Mouse (Mus musculus): ENCODE results near the gene Sh3pxd2a. TPM values are rescaled to one million over a fixed set of nuclear protein-coding genes. Genes with fewer than 3 reads are reported as not detected.

The Sh3pxd2a gene
- polyA plus RNA-seq (2016; fragmentation: Nextera tagmentation; extraction: Ambion mirVana): 2.7 TPM in 2 replicates

DNA sequence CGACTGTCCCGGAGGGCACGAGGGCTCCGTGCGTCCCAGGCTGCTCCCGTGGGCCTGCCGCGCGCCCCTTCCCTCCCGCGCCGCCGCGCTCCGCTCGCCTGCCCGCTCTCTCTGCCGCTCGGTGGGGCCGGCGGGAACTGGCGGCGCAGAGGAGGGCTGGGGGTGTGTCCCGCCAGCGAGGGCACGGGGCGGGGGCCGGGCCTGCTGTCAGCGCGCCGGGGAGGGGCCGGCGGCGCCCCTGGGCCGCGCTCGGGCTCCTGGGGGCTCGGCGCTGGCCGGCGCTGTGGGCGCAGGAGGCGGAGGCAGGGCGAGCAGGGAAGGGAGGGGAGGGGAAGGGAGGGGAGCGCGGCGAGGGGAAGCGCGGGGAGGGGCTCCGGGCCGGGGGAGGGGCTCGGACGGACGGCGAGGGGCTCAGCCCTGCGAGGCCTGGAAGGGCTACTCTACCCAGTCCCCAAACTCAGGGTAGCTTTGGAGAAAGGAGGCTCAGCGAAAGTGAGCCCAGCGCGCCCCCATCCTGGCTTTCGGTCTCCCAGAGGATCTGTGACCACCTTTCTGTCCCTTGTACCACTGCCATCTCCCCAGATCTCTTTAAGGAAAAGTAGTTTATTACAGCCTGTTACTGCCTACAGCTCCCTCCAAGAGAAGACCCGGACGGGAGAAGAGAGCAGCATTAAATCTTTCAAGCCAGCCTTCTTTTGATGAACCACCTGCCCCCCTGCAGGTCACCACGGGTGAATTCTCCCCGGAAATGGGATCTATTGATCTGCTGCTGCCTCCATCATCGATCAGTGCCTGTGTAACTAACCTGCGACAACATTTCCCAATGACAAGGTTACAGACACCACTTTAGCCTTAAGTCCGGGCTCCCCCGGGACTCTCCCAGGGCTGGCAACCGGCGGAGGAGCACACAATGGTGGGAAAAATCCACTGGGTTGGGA lies at the start of gene Sh3pxd2a:
Sh3pxd2a (minus strand) TSS at position 98 of the 938 bp plus-strand sequence.
- Histone ChIP-seq H3K27me3 (ENCODE audit: insufficient read depth, poor library complexity, severe bottlenecking) (peaks cover 7% of the 10 kb centered on the region; the same call in 1 of the 2 replicates), H3K4me1 (replicated peaks) (peaks cover 55% of the 10 kb centered on the region), H3K9me3 (peaks cover 4% of the 10 kb centered on the region; the same call in 1 of the 2 replicates), H3K4me3 (peak within 1 kb of the TSS; percentile 86), H3K36me3 (peaks cover 9% of the 10 kb centered on the region), H3K27ac (peak within 1 kb of the TSS; percentile 97)
- peak; percentile 83 for DNase-seq (ENCODE audit: low spot score)
- WGBS: under 1% methylated on average over 56 of the region's 70 CpGs

DNA sequence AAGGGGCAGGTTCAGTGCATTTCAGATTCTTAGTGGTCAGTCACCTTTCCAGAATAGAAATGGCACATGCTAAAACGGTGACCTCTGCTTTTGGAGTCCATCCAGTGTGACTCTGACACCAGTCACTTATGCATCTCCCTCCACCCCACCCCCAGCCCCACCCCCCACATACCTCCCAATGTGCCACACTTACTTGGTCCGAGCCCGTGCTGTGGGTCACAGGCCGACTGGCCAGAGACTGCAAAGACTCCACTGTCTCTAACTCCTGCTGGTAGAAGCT lies 49.4 kb upstream of the Sh3pxd2a start:
- Histone ChIP-seq H3K36me3 (peaks cover 64% of the 10 kb centered on the region), H3K4me1 (replicated peaks) (peaks cover 37% of the 10 kb centered on the region), H3K4me3 (no peak overlapping the region), H3K9me3 (no peaks in the 10 kb centered on the region), H3K27ac (no peak overlapping the region), H3K27me3 (ENCODE audit: insufficient read depth, poor library complexity, severe bottlenecking) (no peaks in the 10 kb centered on the region)
- DNase-seq (ENCODE audit: low spot score): no peak
- WGBS: 69% methylated on average over 4 of the region's 4 CpGs

DNA sequence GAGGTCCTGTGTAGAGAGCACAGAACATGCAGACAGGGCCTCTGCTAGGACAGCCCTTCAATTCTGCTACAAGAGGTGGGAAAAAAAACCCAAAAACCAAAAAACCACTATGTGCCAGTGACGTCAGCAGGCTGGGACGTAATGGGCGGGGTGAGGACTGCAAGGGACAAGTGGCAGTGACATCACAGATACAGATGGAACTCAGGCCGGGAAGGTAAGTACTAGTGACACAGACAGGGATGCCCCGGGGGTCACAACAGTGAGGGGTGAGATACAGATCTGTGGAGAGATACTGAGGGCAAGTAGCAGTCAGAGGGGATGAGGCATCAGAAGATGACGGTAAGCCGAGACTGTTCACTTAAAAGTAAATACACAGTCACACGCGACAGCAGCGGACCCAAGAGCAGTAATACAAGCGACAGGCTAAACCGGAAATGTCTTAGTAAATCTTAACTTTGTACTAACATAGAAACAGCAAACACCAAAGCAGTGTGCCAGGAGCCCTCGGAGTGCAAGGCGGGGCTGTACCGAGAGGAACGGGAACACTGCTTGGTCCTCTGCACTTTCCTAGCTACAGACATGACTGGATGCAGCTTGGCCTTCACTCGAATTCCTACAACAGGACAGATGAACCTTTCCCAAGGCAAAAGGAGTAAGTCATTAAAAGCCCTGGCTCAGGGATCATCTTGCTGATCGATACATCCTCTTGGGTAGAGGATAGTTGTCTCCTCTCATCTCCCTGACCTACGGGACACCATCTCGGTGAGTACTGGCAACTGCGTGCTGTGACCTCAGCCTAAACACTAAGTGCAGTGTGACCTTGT lies 48.8 kb upstream of the Sh3pxd2a start:
- Histone ChIP-seq H3K9me3 (no peaks in the 10 kb centered on the region), H3K36me3 (peaks cover 63% of the 10 kb centered on the region), H3K4me1 (replicated peaks) (peaks cover 38% of the 10 kb centered on the region), H3K27ac (no peak overlapping the region), H3K27me3 (ENCODE audit: insufficient read depth, poor library complexity, severe bottlenecking) (no peaks in the 10 kb centered on the region), H3K4me3 (no peak overlapping the region)
- WGBS: 88% methylated on average over 21 of the region's 21 CpGs
- DNase-seq (ENCODE audit: low spot score): no peak

DNA sequence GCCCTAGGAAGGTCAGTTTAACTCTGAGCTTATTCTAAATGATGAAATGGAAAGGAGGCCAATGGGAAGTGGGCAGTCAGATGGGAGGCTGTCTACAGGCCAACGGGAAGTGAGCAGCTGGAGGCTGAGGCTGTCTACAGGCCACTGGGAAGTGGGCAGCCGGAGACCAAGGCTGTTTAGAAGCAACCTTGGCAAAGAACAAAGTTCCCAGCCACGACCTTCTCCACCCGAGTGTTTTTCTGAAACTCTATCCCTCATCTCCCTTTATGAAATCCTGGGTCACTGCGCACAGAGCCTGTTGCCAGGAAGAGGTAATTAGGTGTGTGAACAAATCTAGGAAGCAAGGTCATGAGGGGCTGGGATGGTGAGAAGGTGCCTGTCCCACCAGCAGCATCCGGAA lies 47.8 kb upstream of the Sh3pxd2a start:
- Histone ChIP-seq H3K4me1 (replicated peaks) (peaks cover 44% of the 10 kb centered on the region), H3K36me3 (peaks cover 57% of the 10 kb centered on the region), H3K4me3 (no peak overlapping the region), H3K27me3 (ENCODE audit: insufficient read depth, poor library complexity, severe bottlenecking) (no peaks in the 10 kb centered on the region), H3K9me3 (no peaks in the 10 kb centered on the region), H3K27ac (0 out of 2 replicates have a peak overlapping the region, but pooled peaks have one; percentile 19)
- WGBS: 77% methylated on average over 6 of the region's 6 CpGs
- no peak for DNase-seq (ENCODE audit: low spot score)

DNA sequence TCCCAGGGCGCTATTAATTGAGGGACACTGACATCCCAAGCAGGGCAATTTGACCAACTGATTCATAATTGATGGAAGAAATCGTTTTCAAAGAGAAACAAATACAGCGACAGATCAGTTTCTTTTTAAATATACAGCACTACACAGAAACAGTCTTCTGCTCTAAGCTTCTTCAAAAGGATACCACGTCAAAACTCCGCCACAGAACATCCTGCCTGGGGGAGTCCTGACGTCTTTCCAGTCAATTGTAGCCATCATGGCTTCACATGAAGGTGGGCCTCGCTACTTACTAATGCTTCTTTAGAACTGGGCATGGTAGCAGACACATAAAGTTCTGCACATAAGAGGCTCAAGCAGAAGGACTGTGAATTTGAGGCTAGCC lies 47.1 kb upstream of the Sh3pxd2a start:
- Histone ChIP-seq H3K27ac (peak overlapping the region; percentile 83), H3K36me3 (peaks cover 51% of the 10 kb centered on the region), H3K4me1 (replicated peaks) (peaks cover 44% of the 10 kb centered on the region), H3K9me3 (no peaks in the 10 kb centered on the region), H3K27me3 (ENCODE audit: insufficient read depth, poor library complexity, severe bottlenecking) (no peaks in the 10 kb centered on the region), H3K4me3 (no peak overlapping the region)
- no peak for DNase-seq (ENCODE audit: low spot score)
- WGBS: 68% methylated on average over 7 of the region's 7 CpGs

DNA sequence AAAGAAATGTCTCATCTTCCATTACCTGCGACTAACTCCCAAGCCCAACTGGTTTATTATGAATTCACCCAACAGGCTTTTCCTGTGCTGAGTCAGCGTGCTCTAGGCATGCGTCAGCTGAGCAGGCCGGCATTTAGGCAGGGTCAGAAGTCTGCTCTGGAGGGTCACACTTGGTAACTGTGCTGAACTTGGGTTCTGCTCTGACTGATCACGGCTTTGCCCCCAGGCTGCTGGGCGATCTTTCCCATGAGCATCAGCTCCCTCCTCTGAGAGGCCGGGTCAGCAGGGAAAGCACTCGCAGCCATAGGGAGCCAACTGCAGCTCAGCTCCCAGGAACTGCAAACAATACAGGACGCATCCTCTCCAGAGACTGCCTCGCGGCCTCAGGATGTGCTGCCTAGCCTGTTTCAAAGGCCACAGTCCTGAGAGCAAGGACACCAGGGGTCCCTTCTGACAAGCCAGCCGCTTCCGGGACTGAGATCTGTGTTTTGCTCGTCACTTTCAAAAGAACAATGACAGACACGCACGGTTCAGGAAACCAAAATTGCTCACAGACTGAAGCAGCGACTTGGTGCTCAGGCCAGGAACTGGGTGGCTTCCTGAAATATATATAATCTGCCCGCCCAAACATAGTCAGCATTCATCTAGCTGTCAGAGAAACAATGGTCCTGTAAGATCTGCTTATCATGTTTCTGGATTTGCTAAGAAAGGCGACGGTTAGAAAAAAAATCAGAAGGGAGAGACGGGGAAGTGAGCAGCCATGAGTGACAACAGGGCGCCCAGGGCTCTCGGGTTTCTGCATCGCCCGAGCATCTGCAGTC lies 46.5 kb upstream of the Sh3pxd2a start:
- no peaks in the 10 kb centered on the region for H3K27me3 ChIP-seq (ENCODE audit: insufficient read depth, poor library complexity, severe bottlenecking)
- peak overlapping the region; percentile 14; the same call in 1 of the 2 replicates for H3K4me3 ChIP-seq
- peak; percentile 58 for DNase-seq (ENCODE audit: low spot score)
- WGBS: 22% methylated on average over 25 of the region's 25 CpGs
- H3K4me1 ChIP-seq (replicated peaks): peaks cover 44% of the 10 kb centered on the region
- no peaks in the 10 kb centered on the region for H3K9me3 ChIP-seq
- peaks cover 48% of the 10 kb centered on the region for H3K36me3 ChIP-seq
- H3K27ac ChIP-seq: peak overlapping the region; percentile 83

DNA sequence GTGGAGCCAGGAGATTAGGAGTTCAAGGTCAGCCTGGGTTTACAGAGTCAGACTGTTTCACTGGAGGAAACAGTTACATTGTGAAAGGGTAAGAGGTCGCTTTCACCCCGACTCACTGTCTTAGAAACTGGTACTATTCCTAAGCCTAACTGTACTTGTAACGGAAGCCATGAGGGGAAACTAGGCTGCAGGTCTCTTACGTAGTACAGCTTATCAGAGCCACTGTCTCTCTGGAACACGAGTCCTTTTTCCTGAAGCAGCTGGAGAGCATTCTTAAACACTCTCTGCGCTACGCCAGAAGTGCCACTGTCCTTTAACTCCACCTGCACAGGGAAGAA lies 45.9 kb upstream of the Sh3pxd2a start:
- no peak for DNase-seq (ENCODE audit: low spot score)
- H3K27me3 ChIP-seq (ENCODE audit: insufficient read depth, poor library complexity, severe bottlenecking): no peaks in the 10 kb centered on the region
- H3K9me3 ChIP-seq: no peaks in the 10 kb centered on the region
- peak overlapping the region; percentile 83 for H3K27ac ChIP-seq
- peaks cover 44% of the 10 kb centered on the region for H3K4me1 ChIP-seq (replicated peaks)
- no peak overlapping the region for H3K4me3 ChIP-seq
- WGBS: 87% methylated on average over 7 of the region's 7 CpGs
- H3K36me3 ChIP-seq: peaks cover 48% of the 10 kb centered on the region

DNA sequence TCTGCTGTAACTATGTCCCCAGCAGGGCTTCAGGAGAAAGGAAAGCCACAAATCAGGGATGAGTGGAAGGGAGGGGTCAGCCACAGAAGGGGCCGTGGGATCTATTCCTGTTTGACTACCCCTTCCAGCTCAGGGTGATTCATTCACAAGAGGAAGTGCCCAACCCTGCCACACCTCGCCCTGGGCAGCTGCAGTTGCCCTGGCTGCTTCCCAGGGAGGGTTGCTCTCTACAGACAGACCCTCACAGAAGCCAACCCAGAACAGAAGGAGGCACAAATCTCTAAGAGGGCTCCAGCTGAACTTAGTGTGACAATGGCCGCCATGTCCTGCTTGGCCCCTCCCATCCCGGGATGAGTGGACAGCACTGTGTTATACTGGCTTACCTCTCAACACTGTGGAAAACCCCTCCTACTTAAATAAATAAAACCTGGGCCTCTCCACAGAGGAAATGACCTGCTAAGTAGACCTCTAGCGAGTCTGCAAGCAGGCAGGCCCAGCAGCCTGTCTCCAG lies 44.6 kb upstream of the Sh3pxd2a start:
- 83% methylated on average over 5 of the region's 5 CpGs for WGBS
- H3K36me3 ChIP-seq: peaks cover 40% of the 10 kb centered on the region

DNA sequence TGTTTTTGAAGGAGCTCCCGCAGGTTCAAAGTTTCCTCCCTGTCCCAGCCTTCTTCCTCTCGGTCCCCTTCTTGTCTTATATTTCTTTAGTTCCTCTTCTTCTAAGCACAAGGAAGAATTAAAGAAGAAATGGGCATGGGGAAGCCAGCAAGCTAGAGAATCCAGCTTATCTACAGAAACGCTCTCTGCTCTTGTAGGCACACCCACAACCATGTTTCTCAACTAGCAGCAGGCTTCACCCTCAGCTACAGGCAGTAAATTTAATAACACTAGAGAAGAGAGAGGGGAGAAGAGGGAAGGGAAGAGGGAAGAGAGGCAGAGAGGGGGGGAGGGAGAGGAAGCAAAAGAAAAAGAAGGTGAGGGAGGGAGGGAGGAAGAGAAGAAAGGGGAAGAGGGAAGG lies 44.0 kb upstream of the Sh3pxd2a start:
- Histone ChIP-seq H3K4me3 (no peak overlapping the region), H3K27ac (peak overlapping the region; percentile 50; the same call in 1 of the 2 replicates)

More for the DNA sequence above, 44.6 kb upstream of the Sh3pxd2a start:
- DNase-seq (ENCODE audit: low spot score): no peak
- no peaks in the 10 kb centered on the region for H3K27me3 ChIP-seq (ENCODE audit: insufficient read depth, poor library complexity, severe bottlenecking)
- H3K27ac ChIP-seq: peak overlapping the region; percentile 50; the same call in 1 of the 2 replicates
- H3K9me3 ChIP-seq: no peaks in the 10 kb centered on the region
- H3K4me1 ChIP-seq (replicated peaks): peaks cover 44% of the 10 kb centered on the region
- no peak overlapping the region for H3K4me3 ChIP-seq

DNA sequence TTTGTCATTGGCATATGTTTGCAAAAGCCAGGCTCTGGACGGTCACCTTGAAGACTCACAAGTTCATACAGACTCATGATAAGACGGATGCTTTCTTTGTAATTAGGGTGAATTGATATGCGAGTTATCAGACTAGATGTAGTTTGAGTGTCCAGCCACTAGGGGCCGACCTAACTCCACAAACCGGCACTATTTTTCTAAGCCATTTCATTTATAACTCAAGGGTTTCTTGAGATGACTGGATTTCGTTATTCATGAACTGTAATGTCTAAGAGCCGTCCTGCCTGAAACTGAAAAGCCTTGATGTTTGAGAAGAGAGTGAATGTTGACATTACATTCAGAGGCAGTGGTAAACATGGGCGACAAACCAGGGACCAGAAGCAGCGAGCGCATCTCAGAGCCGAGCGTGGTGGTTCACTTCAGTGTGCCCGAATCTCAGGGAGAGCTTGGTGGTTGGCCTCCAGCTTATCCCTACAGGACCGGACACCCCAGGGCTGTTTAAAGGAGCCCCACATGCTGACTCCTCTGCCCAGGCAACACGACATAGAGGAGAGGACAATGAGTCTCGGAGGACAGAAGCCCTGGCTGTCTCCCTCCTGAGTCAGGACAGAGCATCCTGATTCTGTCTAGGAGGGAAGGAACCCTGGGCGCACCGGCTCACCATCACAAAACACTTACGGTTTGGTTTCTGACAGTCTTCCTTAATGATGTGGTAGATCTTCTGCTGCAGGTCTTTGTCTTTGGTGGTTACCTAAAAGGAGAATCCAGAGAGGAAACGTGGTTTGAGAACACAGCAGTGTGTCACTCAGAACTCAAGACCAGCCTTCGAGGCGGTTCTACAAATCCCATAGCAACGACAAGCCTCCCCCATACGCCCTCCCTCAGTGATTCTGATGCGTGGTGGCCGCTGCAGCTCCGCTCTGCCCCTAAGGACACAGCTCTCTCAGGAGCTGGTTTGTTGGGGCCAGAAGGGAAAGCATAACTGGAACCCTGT lies 43.2 kb upstream of the Sh3pxd2a start:
- no peaks in the 10 kb centered on the region for H3K9me3 ChIP-seq
- peaks cover 40% of the 10 kb centered on the region for H3K36me3 ChIP-seq
- peak; percentile 49 for DNase-seq (ENCODE audit: low spot score)
- H3K27ac ChIP-seq: peak overlapping the region; percentile 50; the same call in 1 of the 2 replicates
- H3K4me1 ChIP-seq (replicated peaks): peaks cover 43% of the 10 kb centered on the region
- H3K27me3 ChIP-seq (ENCODE audit: insufficient read depth, poor library complexity, severe bottlenecking): no peaks in the 10 kb centered on the region
- 62% methylated on average over 27 of the region's 27 CpGs for WGBS
- H3K4me3 ChIP-seq: no peak overlapping the region

More for the DNA sequence above, 44.0 kb upstream of the Sh3pxd2a start:
- H3K9me3 ChIP-seq: no peaks in the 10 kb centered on the region
- WGBS: 83% methylated on average over 3 of the region's 3 CpGs
- H3K36me3 ChIP-seq: peaks cover 36% of the 10 kb centered on the region
- no peaks in the 10 kb centered on the region for H3K27me3 ChIP-seq (ENCODE audit: insufficient read depth, poor library complexity, severe bottlenecking)
- H3K4me1 ChIP-seq (replicated peaks): peaks cover 44% of the 10 kb centered on the region
- DNase-seq (ENCODE audit: low spot score): no peak

DNA sequence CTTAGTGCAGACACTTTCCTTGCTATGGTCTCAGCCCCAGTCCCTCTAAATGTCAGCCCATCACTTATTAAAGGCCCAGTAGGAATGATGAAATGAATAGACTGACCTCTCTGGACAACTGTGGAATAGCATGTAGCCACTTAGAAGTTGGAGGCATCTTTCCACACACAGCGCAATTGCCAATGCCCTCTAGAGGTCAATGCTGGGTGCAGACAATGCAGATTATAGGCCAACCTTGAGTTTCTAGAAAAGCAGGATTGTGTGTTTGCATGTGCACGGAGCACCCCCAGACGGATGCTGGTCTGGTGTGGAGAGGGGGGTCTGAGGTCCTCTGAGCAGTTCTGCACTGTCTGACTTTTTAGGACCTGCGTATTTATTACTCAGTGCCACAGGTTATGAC lies 39.4 kb upstream of the Sh3pxd2a start:
- Histone ChIP-seq H3K27ac (no peak overlapping the region), H3K4me1 (replicated peaks) (peaks cover 17% of the 10 kb centered on the region), H3K4me3 (no peak overlapping the region), H3K9me3 (no peaks in the 10 kb centered on the region), H3K27me3 (ENCODE audit: insufficient read depth, poor library complexity, severe bottlenecking) (no peaks in the 10 kb centered on the region), H3K36me3 (peaks cover 36% of the 10 kb centered on the region)
- peak; percentile 43 for DNase-seq (ENCODE audit: low spot score)
- WGBS: 67% methylated on average over 4 of the region's 4 CpGs
